ENCODE assay signal across 21 mouse cellular contexts in genomic region chr12:106632566-106632965, GRCm38 (mm10).
"Had no signal": no experiment of that assay in that cellular context is flagged by ENCODE, and none has a peak within 500 bp of the region (broad histone marks: within the 10 kb centered on the region; RNA-seq: fewer than 3 reads in every experiment).

No protein-coding gene starts in this region.

- H3K4me3 ChIP-seq: limb, embryonic 10.5 days; limb, embryonic 12.5 days; limb, embryonic 13.5 days; limb, embryonic 15.5 days; liver, embryonic 12.5 days; liver, embryonic 13.5 days; liver, embryonic 15.5 days; lung, embryonic 15.5 days; megakaryocyte, embryonic 14.5 days; midbrain, embryonic 10.5 days; midbrain, embryonic 12.5 days; midbrain, embryonic 13.5 days; midbrain, embryonic 15.5 days; myocyte; neural tube, embryonic 12.5 days had no signal

- H3K27ac ChIP-seq: limb, embryonic 10.5 days; limb, embryonic 12.5 days; limb, embryonic 13.5 days; limb, embryonic 15.5 days; liver, embryonic 12.5 days; liver, embryonic 13.5 days; liver, embryonic 14.5 days; liver, embryonic 15.5 days; lung, embryonic 15.5 days; macrophage; midbrain, embryonic 10.5 days; midbrain, embryonic 12.5 days; midbrain, embryonic 13.5 days; midbrain, embryonic 15.5 days; neural tube, embryonic 12.5 days had no signal

- H3K36me3 ChIP-seq: limb, embryonic 10.5 days; limb, embryonic 12.5 days; limb, embryonic 13.5 days; limb, embryonic 15.5 days; liver, embryonic 12.5 days; liver, embryonic 13.5 days; liver, embryonic 15.5 days; lung, embryonic 15.5 days; midbrain, embryonic 10.5 days; midbrain, embryonic 12.5 days; midbrain, embryonic 13.5 days; midbrain, embryonic 15.5 days; neural tube, embryonic 12.5 days had no signal

- H3K27me3 ChIP-seq: limb, embryonic 12.5 days; limb, embryonic 13.5 days; limb, embryonic 15.5 days; liver, embryonic 12.5 days; liver, embryonic 13.5 days; liver, embryonic 15.5 days; lung, embryonic 15.5 days; megakaryocyte, embryonic 14.5 days; midbrain, embryonic 12.5 days; midbrain, embryonic 13.5 days; midbrain, embryonic 15.5 days; neural tube, embryonic 12.5 days had no signal

- H3K9me3 ChIP-seq: limb, embryonic 10.5 days; limb, embryonic 12.5 days; limb, embryonic 13.5 days; limb, embryonic 15.5 days; lung, embryonic 15.5 days; midbrain, embryonic 10.5 days; midbrain, embryonic 12.5 days; midbrain, embryonic 13.5 days; midbrain, embryonic 15.5 days; neural tube, embryonic 12.5 days had no signal

- H3K4me1 ChIP-seq: limb, embryonic 10.5 days; limb, embryonic 12.5 days; limb, embryonic 13.5 days; limb, embryonic 15.5 days; liver, embryonic 12.5 days; liver, embryonic 13.5 days; liver, embryonic 15.5 days; lung, embryonic 15.5 days; megakaryocyte, embryonic 14.5 days; midbrain, embryonic 12.5 days; midbrain, embryonic 13.5 days; midbrain, embryonic 15.5 days; neural tube, embryonic 12.5 days had no signal

- DNase-seq: liver, embryonic 13.5 days; lung, adult 18-20 months; lung, adult 2 months; lung, postnatal 14 days; lung, postnatal 36 days had no signal
